Mouse (Mus musculus) kidney, embryonic 14.5 days (tissue): ENCODE results near the gene Nr4a3. TPM values are rescaled to one million over a fixed set of nuclear protein-coding genes. Genes with fewer than 3 reads are reported as not detected.

Source experiments
- polyA plus RNA-seq: library from polyadenylated mRNA; unstranded; fragments of >200 nt; fragmentation: Nextera tagmentation; extraction: Ambion mirVana; gene quantifications from 2 replicates; pipeline ENCODE4 v1.2.1, GENCODE M21; 2014

Gene Nr4a3
- polyA plus RNA-seq, 1 experiment from 2014 or later: 0.08 TPM

Other genes starting within 250 kb of the Nr4a3 start
- 19.1 and 26.7 TPM in 2 replicates for gene Stx17, start 79.8 kb downstream of the Nr4a3 start, polyA plus RNA-seq
- gene Erp44, start 234.4 kb downstream of the Nr4a3 start, polyA plus RNA-seq: 67.0 and 79.4 TPM in 2 replicates
- 7.8 and 11.6 TPM in 2 replicates for gene Invs, start 234.6 kb downstream of the Nr4a3 start, polyA plus RNA-seq